Mouse (Mus musculus): ENCODE measurements around the gene BC030870. TPM values are rescaled to one million over a fixed set of nuclear protein-coding genes. Genes with fewer than 3 reads are reported as not detected.
A peak's percentile ranks its signal among the peaks of the same experiment; 100 is the strongest.

Gene BC030870
- not detected for total RNA-seq (2021)

DNA sequence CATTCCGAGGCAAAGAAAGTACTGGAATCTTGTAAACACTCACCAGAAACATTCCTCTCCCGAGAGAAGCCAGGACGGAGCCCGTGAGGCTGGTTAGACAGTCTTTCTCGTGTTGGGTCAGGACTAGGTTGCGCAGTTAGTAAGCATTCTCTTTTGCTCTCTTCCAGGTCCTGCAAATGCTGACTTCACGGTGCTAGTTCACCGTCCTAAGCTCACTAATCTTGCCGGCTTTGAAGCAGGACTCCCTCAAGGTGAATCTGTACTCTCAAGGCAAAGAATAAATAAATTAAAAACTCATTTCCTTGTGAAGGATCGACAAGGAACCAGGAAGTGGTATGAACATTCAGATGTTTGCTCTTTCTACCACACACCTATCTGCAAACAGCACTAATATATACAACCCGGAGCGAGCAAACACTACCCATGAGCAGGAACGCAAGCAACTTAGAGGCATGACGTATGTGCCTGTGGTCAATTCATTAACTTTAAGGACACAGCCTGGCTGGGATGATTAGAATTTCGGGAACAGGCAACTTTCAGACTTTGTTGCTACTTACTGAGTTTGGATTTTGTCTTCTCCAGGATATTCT lies at the start of gene BC030870:
TSS of gene BC030870 (minus strand) at position 365 of the 590 bp plus-strand sequence.
- no peak for DNase-seq (ENCODE audit: extremely low spot score in 1 of 2, low spot score in 2 of 2)

DNA sequence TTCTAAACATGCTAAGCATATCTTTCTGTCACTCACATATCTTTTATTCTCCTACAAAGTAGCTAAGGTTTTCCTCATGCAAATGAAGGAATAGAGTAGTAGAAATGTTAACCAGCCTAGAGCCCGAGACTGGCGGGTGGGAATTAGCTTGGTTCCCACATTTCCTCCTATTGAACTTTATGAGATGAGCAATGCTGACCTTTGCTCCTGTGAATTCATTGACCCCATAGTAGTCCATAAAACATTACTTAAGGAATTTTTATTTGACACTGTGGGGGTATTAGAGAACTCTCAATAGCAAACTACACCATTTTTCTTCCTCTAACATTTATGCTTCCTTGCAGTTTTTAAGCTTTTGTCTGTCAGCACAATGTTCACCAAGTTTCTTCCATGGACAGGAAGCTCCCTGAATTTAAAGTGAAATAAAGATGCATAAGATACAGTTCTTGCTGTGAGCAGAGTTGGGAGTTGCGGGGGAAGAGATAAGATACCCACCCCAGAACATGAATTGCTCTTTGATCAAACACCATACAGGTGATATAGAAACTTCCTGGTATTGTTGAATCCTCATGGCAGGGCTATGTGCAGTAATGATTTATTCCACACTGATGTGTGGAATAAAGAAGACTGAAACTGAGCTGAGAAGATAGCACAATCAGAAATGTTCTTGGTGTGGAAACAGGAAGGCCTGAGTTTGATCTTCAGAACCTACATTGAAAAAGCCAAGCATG lies 45.5 kb upstream of the BC030870 start:
- DNase-seq (ENCODE audit: extremely low spot score in 1 of 2, low spot score in 2 of 2): no peak
- intact Hi-C loops (cut with DNase I): no loop called here

More for the DNA sequence above, at the start of gene BC030870:
- intact Hi-C loops (cut with DNase I): no loop called here

DNA sequence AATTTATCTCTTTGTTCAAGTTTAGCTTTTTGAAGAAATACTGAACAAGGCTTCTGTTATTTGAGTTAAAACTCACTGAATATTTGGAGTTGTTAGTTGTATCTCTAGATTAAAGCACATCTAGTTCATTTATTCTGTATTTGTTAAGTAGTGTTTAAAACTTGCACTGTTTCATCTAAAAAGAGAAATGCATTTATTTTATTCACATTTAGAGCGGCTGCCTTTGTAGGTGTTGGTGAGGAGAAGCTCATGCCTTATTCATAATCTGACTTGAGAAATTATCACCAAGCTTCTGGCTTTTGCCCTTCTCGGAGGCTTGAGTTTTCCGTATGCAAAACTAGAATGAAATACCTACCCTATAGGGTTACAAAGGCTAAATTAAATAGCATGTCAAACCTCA lies 39.8 kb upstream of the BC030870 start:
- no peak for DNase-seq (ENCODE audit: extremely low spot score in 1 of 2, low spot score in 2 of 2)

DNA sequence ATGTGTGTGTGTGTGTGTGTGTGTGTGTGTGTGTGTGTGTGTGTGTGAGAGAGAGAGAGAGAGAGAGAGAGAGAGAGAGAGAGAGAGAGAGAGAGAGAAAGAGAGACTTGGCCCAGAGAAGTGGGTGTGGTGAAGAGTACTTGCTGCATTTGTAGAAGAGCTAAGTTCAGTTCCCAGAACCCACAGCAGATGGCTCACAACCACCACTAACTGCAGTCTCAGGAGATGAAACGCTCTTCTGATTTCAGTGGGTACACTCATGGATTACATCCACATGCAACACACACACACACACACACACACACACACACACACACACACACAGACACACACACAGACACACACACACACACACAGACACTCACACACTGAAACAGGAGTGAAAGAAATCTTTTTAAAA lies 31.3 kb upstream of the BC030870 start:
- intact Hi-C loops (cut with DNase I): loop anchor here (2.0 kb wide), 1 partner anchor 1282 kb away; no protein-coding TSS in a partner anchor
- DNase-seq (ENCODE audit: extremely low spot score in 1 of 2, low spot score in 2 of 2): peak; percentile 31 to 56

More for the DNA sequence above, 39.8 kb upstream of the BC030870 start:
- intact Hi-C loops (cut with DNase I): no loop called here

DNA sequence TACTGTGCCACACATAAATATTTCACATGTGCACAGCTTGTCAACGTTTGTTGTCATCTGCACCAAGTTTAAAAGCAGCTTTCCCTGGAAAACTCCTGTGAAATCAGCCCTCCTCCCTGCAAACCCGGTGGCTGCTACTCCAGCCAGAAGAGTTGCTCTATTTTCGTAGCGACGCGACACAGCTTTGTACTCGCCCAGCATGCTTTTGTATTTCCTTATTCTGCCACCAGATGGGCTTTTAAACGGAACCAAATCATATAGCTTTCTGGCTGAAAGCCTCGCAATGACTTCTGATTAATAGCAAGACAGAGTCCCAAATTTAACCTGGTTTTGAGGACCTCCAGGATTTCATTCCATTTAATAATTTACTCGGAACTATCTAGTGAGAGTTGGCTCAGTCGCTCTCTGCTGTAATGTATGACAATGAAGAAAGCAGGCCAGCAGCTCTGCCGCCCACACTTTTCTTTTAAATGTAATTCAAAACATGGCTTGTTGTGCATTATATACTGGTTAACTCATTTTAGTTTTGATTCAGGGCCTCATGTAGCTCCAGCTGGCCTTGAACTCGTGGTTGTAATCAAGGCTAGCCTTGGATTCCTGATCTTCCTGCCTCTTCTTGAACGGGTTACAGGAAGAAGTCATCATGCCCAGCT lies 29.9 kb upstream of the BC030870 start:
- intact Hi-C loops (cut with DNase I): no loop called here

DNA sequence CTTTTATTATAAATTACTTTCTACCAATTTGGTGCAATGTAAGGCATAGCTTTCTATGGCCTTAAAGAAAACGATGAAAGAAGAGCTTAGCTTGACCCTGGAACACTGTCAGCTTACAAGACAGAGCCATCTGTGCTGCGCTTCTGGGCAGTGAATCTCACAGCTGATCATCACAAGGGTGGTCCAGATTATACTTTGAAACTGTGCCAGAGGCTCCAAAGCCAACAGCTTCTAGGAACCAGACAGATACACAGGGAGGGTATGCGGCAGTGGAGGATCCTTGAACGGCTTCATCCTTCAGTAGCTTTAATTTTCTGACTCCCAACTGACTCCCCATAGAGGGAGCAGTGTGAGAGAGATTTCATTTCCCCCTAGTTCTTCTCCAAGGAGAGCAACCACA lies 28.5 kb upstream of the BC030870 start:
- intact Hi-C loops (cut with DNase I): no loop called here
- peak; percentile 17 to 18 for DNase-seq (ENCODE audit: extremely low spot score in 1 of 2, low spot score in 2 of 2)

More for the DNA sequence above, 29.9 kb upstream of the BC030870 start:
- DNase-seq (ENCODE audit: extremely low spot score in 1 of 2, low spot score in 2 of 2): peak in 1 of 2 experiments; percentile 39

DNA sequence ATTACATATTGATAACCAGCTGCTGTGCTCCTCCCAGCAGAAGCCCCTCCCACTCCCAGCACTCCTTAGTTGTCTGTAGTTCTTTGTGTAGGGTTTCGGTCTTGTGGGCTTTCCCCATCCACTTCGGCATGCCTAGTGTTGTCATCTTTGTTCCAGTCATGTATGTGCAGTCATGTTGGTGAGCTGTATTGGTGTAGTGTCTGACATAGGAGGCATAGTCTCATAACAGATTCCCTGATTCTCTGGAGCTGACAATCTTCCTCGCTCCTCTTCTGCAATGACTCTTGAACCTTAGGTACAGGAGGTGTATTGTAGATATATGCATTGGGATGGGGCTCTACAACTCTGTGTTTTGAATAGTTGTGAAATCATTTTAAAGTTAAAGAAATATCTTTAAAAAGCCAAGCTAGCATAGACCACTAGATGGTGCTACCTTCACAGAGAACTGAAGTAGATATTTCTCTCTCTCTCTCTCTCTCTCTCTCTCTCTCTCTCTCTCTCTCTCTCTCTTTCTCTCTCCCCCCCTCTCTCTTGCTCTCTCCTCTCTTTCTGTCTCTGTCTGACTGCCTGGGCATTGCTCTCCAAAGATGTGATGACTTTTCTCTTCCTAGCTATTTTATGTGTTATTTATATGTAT lies 9.6 kb upstream of the BC030870 start:
- intact Hi-C loops (cut with DNase I): loop anchor here (2.0 kb wide), 1 partner anchor 1358 kb away; no protein-coding TSS in a partner anchor
- DNase-seq (ENCODE audit: extremely low spot score in 1 of 2, low spot score in 2 of 2): no peak

DNA sequence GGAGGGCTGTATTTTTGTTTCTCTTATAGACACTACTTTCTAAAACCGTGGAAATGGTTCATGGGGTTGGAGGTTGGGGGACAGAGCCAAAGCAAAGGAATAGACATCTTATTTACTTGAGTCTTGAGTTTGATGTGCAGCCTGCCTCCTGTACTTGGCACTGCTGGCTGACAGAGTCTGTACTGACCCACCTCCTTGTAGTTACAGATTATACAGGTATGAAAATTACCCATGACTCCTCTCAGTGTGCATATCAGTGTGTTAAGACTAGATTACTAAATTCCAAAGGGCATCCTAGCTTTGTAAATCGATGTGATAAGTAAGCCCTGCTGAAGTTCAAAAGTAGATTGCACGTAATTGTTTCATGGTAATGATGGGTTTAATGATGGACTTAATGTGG lies 2.9 kb downstream of the BC030870 start:
- no peak for DNase-seq (ENCODE audit: extremely low spot score in 1 of 2, low spot score in 2 of 2)
- intact Hi-C loops (cut with DNase I): no loop called here

DNA sequence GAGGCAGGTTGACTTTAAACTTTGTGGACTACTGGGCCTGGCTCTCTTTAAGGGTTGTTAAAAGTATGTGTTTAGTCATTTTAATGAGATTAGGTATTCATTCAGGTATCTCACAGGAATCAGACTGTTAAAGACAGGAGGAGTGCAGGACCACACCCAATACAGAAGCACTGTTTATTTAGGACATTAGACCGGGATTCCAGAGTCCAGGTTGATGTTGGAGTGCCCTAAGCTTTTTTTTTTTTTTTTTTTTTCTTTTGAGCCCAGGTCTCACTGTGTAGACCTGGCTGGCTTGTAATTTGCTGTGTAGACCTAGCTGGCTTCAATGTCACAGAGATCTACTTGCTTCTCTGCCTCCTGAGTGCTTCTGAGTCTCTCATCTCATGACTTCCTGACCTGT lies 3.3 kb downstream of the BC030870 start:
- no peak for DNase-seq (ENCODE audit: extremely low spot score in 1 of 2, low spot score in 2 of 2)
- intact Hi-C loops (cut with DNase I): no loop called here

DNA sequence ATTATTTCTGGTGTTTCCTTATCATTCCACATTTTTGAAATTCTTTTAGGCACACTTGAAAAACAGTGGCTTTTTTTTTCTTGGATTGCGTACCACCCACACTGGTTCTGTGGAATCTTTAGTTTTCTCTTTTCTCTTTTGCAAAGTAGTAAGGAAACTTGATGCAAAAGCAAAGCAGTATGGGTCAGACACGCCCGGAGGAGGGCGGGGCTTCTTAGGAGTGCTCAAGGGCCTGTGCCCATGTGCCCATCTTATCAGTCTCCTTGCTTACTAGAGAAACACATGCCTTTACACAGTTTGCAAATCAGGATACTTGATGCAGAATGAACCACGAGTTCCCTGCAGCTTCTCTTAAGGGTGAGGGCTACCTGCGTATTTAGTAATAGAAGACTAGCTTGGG lies 17.3 kb downstream of the BC030870 start:
- intact Hi-C loops (cut with DNase I): loop anchor here (5.0 to 10.0 kb wide), 2 partner anchors 70 to 147 kb away; no protein-coding TSS in a partner anchor

DNA sequence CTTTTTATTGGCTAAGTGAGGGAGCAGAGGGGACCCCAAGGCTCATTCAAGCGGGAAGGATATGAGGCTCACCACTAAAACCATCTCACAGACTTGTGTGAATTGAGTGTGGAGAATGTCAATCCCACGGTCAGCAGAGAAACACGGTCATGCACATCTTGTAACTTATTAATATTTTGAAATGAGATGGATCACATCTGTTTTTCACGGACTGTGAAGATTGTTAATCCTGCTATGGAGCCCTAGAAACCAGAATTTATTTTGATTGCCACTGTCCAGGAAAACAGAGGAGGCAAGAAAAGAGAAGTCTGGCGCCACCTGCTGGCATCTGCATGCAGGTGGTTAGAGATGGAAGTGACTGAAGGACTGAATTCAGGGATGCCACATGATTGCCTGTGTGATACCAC lies 19.1 kb downstream of the BC030870 start:
- peak; percentile 60 to 78 for DNase-seq (ENCODE audit: extremely low spot score in 1 of 2, low spot score in 2 of 2)
- intact Hi-C loops (cut with DNase I): loop anchor here (1.0 to 10.0 kb wide), 3 partner anchors 68 to 145 kb away; no protein-coding TSS in a partner anchor

More for the DNA sequence above, 17.3 kb downstream of the BC030870 start:
- no peak for DNase-seq (ENCODE audit: extremely low spot score in 1 of 2, low spot score in 2 of 2)

DNA sequence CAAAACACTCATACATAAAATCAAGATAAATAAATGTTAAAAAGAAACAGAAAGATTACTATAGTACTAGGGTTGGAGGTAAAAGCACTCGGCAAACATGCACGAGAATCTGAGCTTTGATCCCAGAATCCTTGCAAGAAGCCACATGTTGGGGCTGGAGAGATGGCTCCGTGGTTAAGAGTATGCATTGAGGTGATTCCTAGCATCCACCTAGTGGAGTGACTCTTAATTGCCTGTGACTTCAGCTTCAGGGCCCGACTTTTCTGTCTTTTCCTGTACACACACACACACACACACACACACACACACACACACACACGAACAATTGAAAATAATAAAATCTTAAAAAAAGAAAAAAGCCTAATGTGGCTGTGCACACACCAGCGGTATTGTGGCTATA lies 20.4 kb downstream of the BC030870 start:
- intact Hi-C loops (cut with DNase I): no loop called here
- no peak for DNase-seq (ENCODE audit: extremely low spot score in 1 of 2, low spot score in 2 of 2)

DNA sequence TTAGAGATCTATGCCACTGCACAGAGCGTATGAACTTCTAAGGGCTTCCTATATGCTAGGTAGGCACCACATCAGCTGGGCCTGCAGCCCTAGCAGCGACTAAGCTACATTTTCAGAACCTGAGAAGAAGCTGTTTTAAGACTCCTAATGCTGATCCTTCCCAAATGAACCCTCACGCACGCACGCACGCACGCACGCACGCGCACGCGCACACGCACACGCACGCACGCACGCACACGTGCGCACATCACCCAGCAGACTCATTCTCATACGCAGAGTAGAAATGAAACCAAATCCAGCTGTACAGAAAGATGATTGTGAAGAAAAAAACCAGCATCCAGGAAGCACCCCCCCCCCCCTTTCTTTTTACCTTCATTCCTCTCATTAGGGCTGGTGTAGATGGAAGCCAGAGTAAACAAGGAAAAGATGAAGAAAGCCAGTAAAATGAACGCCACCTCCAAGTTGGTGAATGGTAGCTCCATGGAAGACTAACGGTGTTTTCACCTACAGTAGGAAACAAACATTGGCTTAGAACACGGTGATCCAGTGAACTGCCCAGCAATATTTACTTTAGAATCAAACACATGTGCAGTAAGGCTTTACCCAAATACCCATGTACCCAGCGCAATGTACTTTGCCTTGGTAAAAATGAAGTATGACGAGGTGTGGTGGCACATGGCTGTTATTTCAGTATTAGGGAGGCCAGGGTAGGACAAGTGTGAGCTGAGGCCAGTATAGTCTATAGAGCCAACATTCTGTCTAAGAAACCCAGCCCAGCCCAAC lies 21.2 kb downstream of the BC030870 start:
- intact Hi-C loops (cut with DNase I): no loop called here

DNA sequence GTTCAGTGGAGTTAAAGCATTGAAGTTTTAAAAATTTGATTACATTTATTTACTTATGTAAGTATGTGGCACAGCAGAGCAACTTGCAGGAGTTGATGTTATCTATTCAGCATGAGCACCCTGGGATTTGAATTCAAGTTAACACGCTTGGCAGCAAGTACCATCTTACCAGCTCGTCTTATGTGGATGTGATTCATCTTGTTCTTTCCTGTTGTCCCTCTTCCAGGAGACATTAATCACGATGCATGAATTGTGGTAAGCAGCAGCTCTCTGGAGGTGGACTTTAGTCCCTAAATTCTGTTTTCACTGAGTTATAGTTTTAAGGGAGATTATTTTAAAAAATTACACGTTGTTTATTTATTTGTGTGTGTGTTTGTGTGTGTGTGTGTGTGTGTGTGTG lies 25.3 kb downstream of the BC030870 start:
- intact Hi-C loops (cut with DNase I): no loop called here
- no peak for DNase-seq (ENCODE audit: extremely low spot score in 1 of 2, low spot score in 2 of 2)

More for the DNA sequence above, 21.2 kb downstream of the BC030870 start:
- no peak for DNase-seq (ENCODE audit: extremely low spot score in 1 of 2, low spot score in 2 of 2)

DNA sequence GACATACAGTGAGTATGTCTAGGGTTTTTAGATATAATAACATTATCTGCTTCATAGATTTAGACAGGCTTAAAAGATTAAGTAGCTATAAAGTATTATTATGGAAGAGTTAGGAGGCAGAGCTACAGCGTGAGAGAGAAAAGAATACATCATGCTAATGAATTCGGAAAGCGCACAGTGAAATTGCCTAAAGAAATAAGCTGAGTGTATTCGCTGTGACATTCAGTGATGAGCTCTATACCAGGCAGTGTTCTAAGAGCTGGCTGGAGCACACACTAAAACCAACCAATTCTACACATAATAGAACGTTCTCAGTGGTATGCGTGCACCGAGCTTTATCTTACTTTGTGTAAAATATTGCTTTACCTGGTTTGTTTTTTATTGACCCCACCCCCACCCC lies 25.7 kb downstream of the BC030870 start:
- DNase-seq (ENCODE audit: extremely low spot score in 1 of 2, low spot score in 2 of 2): no peak
- intact Hi-C loops (cut with DNase I): no loop called here

DNA sequence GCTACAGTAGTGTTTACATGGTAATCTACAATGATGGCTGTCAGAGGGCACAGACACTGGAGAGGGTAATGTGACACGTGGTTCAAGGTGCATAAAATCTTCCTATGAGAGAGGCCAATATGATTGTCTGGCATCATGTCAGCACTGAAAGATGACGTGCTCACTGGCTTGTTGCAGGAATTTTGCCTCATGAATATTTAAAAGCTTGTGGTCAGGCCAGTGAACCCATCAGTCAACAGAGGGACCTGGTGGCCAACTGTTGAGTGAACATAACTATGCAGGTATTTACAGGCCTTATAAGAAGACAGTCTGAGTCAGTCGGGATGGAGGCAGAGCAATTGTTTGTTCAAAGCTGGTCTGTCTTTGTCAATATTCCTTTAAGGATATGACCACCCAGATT lies 29.6 kb downstream of the BC030870 start:
- DNase-seq (ENCODE audit: extremely low spot score in 1 of 2, low spot score in 2 of 2): no peak
- intact Hi-C loops (cut with DNase I): no loop called here

DNA sequence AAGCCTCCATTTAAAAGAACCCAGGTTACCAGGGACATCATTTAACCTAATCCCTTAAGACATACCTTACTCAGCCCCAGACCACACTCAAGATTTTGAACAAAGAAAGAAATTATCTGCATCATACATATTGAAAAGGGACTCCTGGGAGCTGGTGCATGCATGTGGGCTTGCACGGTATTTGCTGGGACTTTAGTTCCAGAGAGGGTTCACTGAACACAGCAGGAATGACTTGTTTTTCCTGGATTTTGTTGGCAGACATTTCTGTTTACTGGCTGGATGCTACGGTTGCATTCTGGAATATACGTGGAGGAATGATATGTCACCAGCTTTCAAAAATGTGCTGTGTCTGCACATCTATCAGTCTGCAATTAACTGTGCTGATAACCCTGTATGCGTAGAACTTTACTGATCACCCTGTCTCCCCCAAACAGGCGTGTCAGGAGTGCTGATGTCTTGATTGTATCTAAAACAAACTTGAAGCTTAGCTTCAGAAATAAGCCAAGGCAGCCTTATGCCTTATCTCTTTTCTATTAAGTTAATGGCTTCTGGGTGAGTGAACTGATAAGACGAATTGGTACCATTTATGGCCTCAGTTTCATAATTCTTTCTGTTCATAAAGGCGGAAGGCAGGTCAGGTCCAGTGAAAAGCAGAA lies 31.5 kb downstream of the BC030870 start:
- intact Hi-C loops (cut with DNase I): no loop called here
- DNase-seq (ENCODE audit: extremely low spot score in 1 of 2, low spot score in 2 of 2): no peak

DNA sequence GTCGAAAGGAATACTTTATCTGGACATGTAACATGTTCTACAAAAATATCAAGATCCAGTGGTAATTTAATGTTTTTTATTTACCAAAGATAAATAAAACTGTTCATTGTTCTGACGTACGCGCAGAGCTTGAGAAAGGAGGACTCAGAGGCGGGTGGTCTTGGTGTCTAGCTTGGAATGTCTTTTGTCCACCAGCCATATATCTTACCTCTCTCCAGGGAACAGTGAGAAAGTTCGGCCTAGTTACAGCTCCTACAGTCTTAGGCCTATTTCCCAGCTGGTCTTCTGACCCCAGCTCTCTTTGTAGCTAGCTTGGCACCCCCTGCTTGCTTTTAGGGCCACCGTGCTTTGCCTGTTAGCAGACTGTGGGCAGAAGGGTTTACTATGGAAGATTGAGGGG lies 39.6 kb downstream of the BC030870 start:
- no peak for DNase-seq (ENCODE audit: extremely low spot score in 1 of 2, low spot score in 2 of 2)
- intact Hi-C loops (cut with DNase I): no loop called here

Data from left cerebral cortex, postnatal 10 days (tissue).